Mouse (Mus musculus) myocyte (in vitro differentiated cells): ENCODE measurements at regions not wholly inside any gene's neighbourhood (a gene's known extent, or its start where the extent isn't known, plus 50 kb on each side); places are given as distances from the start of the nearest gene placed in this dataset.

Experiments used
- H3K27me3 ChIP-seq: one replicate; pipeline ENCODE4 v1.6.1; 2011; ENCODE audit not compliant: control insufficient read depth, insufficient read depth, insufficient read length
- H3K36me3 ChIP-seq: one replicate; pipeline ENCODE4 v1.6.1; 2011; ENCODE audit not compliant: control insufficient read depth, insufficient read depth
- H3K4me2 ChIP-seq: one replicate; pipeline ENCODE4 v1.6.1; 2011; ENCODE audit warnings: low read depth, control low read depth
- H3K4me3 ChIP-seq: one replicate; pipeline ENCODE4 v1.5.1; 2011; ENCODE audit warnings: mild to moderate bottlenecking, control low read depth, moderate library complexity
- H3K79me2 ChIP-seq: one replicate; pipeline ENCODE4 v1.6.1; 2011; ENCODE audit not compliant: control insufficient read depth, insufficient read depth
- H3ac ChIP-seq: one replicate; pipeline ENCODE4 v1.6.1; 2011; ENCODE audit not compliant: control insufficient read depth, insufficient read length
- CEBPB ChIP-seq: IDR thresholded peaks from 2 replicates; pipeline ENCODE4 v1.6.1; 2011; ENCODE audit warnings: mild to moderate bottlenecking, moderate library complexity; ENCODE audit not compliant: poor library complexity, insufficient read depth, severe bottlenecking
- E2F4 ChIP-seq: IDR thresholded peaks from one replicate; pipeline ENCODE4 v1.6.1; 2011; ENCODE audit warnings: mild to moderate bottlenecking, control low read depth, moderate library complexity; ENCODE audit not compliant: insufficient read depth
- MAX ChIP-seq: IDR thresholded peaks from one replicate; pipeline ENCODE4 v1.6.1; 2011; ENCODE audit warnings: low read depth, mild to moderate bottlenecking, control low read depth
- MYOD1 ChIP-seq, 3 experiments: IDR thresholded peaks; one replicate each; pipeline ENCODE4 v1.6.1; 2011; ENCODE audit warnings: control low read depth in 2 of 3, low read depth in 2 of 3, mild to moderate bottlenecking in 2 of 3, moderate library complexity in 1 of 3; ENCODE audit not compliant: insufficient read length in 2 of 3, control insufficient read depth in 1 of 3
- MYOG ChIP-seq, 3 experiments: IDR thresholded peaks; one replicate each; pipeline ENCODE4 v1.6.1; 2011; ENCODE audit warnings: control low read depth in 2 of 3, low read depth in 2 of 3, mild to moderate bottlenecking in 2 of 3; ENCODE audit not compliant: insufficient read length in 2 of 3, control insufficient read depth in 1 of 3, insufficient read depth in 1 of 3
- POLR2A ChIP-seq: IDR thresholded peaks from one replicate; pipeline ENCODE4 v1.6.1; 2011; ENCODE audit warnings: low read depth, mild to moderate bottlenecking, control low read depth, moderate library complexity; ENCODE audit not compliant: insufficient read length
- POLR2AphosphoS2 ChIP-seq: IDR thresholded peaks from one replicate; pipeline ENCODE4 v1.6.1; 2011; ENCODE audit warnings: low read depth, control low read depth; ENCODE audit not compliant: insufficient read length
- REST ChIP-seq: IDR thresholded peaks from one replicate; pipeline ENCODE4 v1.6.1; 2011; ENCODE audit warnings: mild to moderate bottlenecking, control low read depth, moderate library complexity; ENCODE audit not compliant: insufficient read depth, insufficient read length
- SRF ChIP-seq: IDR thresholded peaks from one replicate; pipeline ENCODE4 v1.6.1; 2011; ENCODE audit warnings: low read depth; ENCODE audit not compliant: control insufficient read depth, insufficient read length
- TCF12 ChIP-seq: IDR thresholded peaks from one replicate; pipeline ENCODE4 v1.6.1; 2011; ENCODE audit warnings: mild to moderate bottlenecking, control low read depth; ENCODE audit not compliant: poor library complexity, insufficient read depth, severe bottlenecking
- TCF3 ChIP-seq: IDR thresholded peaks from one replicate; pipeline ENCODE4 v1.6.1; 2011; ENCODE audit warnings: low read depth, control low read depth; ENCODE audit not compliant: insufficient read length
- USF1 ChIP-seq: IDR thresholded peaks from one replicate; pipeline ENCODE4 v1.6.1; 2011; ENCODE audit warnings: low read depth, mild to moderate bottlenecking, control low read depth, moderate library complexity

DNA sequence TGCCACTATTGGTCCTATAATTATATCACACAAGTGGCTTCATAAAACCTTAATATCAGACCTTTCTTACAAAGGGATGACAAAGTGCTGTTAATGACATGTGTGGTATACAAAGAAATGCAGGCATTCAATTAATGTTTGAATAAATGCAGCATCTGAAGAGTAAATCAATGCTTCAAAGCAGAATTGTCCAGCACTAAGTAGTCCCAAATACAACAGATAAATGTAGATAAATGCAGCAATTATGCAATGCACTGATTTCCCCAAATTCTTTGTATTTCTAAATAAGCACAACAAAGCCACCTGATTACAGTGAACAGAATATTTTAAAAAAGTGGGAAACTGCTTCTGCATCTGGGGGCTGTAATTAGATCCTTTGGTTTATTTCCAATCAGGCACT is 435.9 kb downstream of the Cps1 start:
- Histone ChIP-seq H3K4me2 (no peak overlapping the region), H3K36me3 (no peaks in the 10 kb centered on the region), H3K27me3 (no peaks in the 10 kb centered on the region), H3K79me2 (no peaks in the 10 kb centered on the region), H3K4me3 (no peak overlapping the region), H3ac (no peak overlapping the region)
- TF ChIP-seq POLR2A (no peak), TCF12 (no peak), MYOG (IDR thresholded peaks at IDR 0.05; ENCODE audit: control insufficient read depth in 1 of 3, insufficient read depth in 1 of 3, insufficient read length in 2 of 3, low read depth in 2 of 3) (no peak), E2F4 (no peak), POLR2AphosphoS2 (no peak), MYOD1 (IDR thresholded peaks at IDR 0.05; ENCODE audit: control insufficient read depth in 1 of 3, insufficient read length in 2 of 3, low read depth in 2 of 3) (no peak), USF1 (no peak), CEBPB (no peak), REST (no peak), SRF (no peak)

- Histone ChIP-seq H3K79me2 (no peaks in the 10 kb centered on the region), H3K27me3 (no peaks in the 10 kb centered on the region), H3K36me3 (no peaks in the 10 kb centered on the region), H3K4me3 (no peak overlapping the region), H3K4me2 (no peak overlapping the region), H3ac (no peak overlapping the region)
- TF ChIP-seq TCF12, result no peak
- no peak for TF ChIP-seq POLR2AphosphoS2
- TF ChIP-seq MYOD1 (IDR thresholded peaks at IDR 0.05; ENCODE audit: control insufficient read depth in 1 of 3, insufficient read length in 2 of 3, low read depth in 2 of 3), result no peak
- TF ChIP-seq E2F4, result no peak
- TF ChIP-seq USF1, result no peak
- TF ChIP-seq REST, result no peak
- no peak for TF ChIP-seq SRF
- no peak for TF ChIP-seq MAX
- TF ChIP-seq MYOG (IDR thresholded peaks at IDR 0.05; ENCODE audit: control insufficient read depth in 1 of 3, insufficient read depth in 1 of 3, insufficient read length in 2 of 3, low read depth in 2 of 3), result no peak
- no peak for TF ChIP-seq TCF3
- TF ChIP-seq POLR2A, result no peak
- no peak for TF ChIP-seq CEBPB
Measured at GRCm38 (mm10) chr1:67559179-67559578, 436.4 kb downstream of the Cps1 start.

DNA sequence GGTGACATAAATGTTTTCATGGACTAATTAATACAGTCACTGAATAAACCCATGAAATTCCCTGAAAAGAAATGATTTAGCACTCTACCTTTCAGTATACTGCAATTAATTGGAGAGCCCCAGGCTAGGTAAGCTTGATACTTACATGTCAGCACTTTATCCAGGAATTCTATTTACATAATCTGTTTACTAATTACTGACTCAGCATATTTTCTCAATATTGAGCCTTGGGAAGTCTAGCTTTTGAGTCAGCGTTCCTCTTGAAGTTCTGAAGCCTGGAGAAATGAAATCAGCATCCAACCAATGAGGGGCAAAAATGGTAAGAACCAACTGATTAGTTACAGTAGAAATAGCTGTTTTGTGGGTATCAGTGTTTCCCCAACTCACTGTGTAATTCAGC is 448.8 kb downstream of the Cps1 start:
- no peaks in the 10 kb centered on the region for H3K27me3 ChIP-seq
- no peaks in the 10 kb centered on the region for H3K79me2 ChIP-seq
- TF ChIP-seq TCF12 (no peak), POLR2A (no peak)
- H3K4me2 ChIP-seq, result no peak overlapping the region
- no peak overlapping the region for H3K4me3 ChIP-seq
- no peaks in the 10 kb centered on the region for H3K36me3 ChIP-seq
- H3ac ChIP-seq, result no peak overlapping the region

- H3K4me2 ChIP-seq, result no peak overlapping the region
- no peak overlapping the region for H3ac ChIP-seq
Measured at GRCm38 (mm10) chr1:67579732-67580131, 456.9 kb downstream of the Cps1 start.

More at GRCm38 (mm10) chr1:67579732-67580131, 456.9 kb downstream of the Cps1 start:
- Histone ChIP-seq H3K4me3 (no peak overlapping the region), H3K36me3 (no peaks in the 10 kb centered on the region), H3K79me2 (no peaks in the 10 kb centered on the region), H3K27me3 (no peaks in the 10 kb centered on the region)
- TF ChIP-seq POLR2AphosphoS2 (no peak), TCF12 (no peak), E2F4 (no peak), REST (no peak), MYOD1 (IDR thresholded peaks at IDR 0.05; ENCODE audit: control insufficient read depth in 1 of 3, insufficient read length in 2 of 3, low read depth in 2 of 3) (no peak), POLR2A (no peak), MAX (no peak), MYOG (IDR thresholded peaks at IDR 0.05; ENCODE audit: control insufficient read depth in 1 of 3, insufficient read depth in 1 of 3, insufficient read length in 2 of 3, low read depth in 2 of 3) (no peak), CEBPB (no peak), SRF (no peak), TCF3 (no peak), USF1 (no peak)
